Mouse (Mus musculus) testis, adult 2 months (tissue): ENCODE data around the gene Isyna1. TPM values are rescaled to one million over a fixed set of nuclear protein-coding genes. Genes with fewer than 3 reads are reported as not detected.
"Not testable (repeated sequence)": the region's sequence is repeated elsewhere in the genome, so short reads cannot be mapped to it uniquely, and the experiment has no call there.

Source experiments
- H3K27ac ChIP-seq: fragments of 200-500 bp; 2 replicates; pipeline ENCODE4 v1.5.1; 2012; ENCODE audit warnings: low read depth, low read length; ENCODE audit not compliant: control insufficient read depth, insufficient read depth
- H3K27me3 ChIP-seq: fragments of 200-500 bp; 2 replicates; pipeline ENCODE4 v1.6.1; 2012; ENCODE audit warnings: mild to moderate bottlenecking, low read length, moderate library complexity; ENCODE audit not compliant: control insufficient read depth, insufficient read depth
- H3K36me3 ChIP-seq: fragments of 200-500 bp; 2 replicates; pipeline ENCODE4 v1.6.1; 2012; ENCODE audit warnings: mild to moderate bottlenecking, low read length; ENCODE audit not compliant: control insufficient read depth, insufficient read depth
- H3K4me1 ChIP-seq: fragments of 200-500 bp; 2 replicates; pipeline ENCODE4 v1.6.1; 2012; ENCODE audit warnings: low read length; ENCODE audit not compliant: control insufficient read depth, insufficient read depth
- H3K4me3 ChIP-seq: fragments of 200-500 bp; 2 replicates; pipeline ENCODE4 v1.5.1; 2012; ENCODE audit warnings: low read depth, mild to moderate bottlenecking, low read length, moderate library complexity, mixed read lengths; ENCODE audit not compliant: control insufficient read depth
- CTCF ChIP-seq: fragments of 200-500 bp; IDR thresholded peaks from 2 replicates; pipeline ENCODE4 v1.5.1; 2012; ENCODE audit warnings: low read depth, mild to moderate bottlenecking, inconsistent platforms, low read length, moderate library complexity; ENCODE audit not compliant: control insufficient read depth, insufficient read depth, insufficient replicate concordance
- POLR2A ChIP-seq: fragments of 200-500 bp; IDR thresholded peaks from 2 replicates; pipeline ENCODE4 v1.6.1; 2012; ENCODE audit warnings: low read depth, mild to moderate bottlenecking, inconsistent platforms, low read length, moderate library complexity; ENCODE audit not compliant: control insufficient read depth
- polyA plus RNA-seq: library from polyadenylated mRNA; depleted of rRNA; stranded (reverse); fragments of >200 nt; gene quantifications from 2 replicates; pipeline ENCODE4 v1.2.3, GENCODE M21; 2012

The Isyna1 gene
- polyA plus RNA-seq, 1 experiment: 561 TPM

DNA sequence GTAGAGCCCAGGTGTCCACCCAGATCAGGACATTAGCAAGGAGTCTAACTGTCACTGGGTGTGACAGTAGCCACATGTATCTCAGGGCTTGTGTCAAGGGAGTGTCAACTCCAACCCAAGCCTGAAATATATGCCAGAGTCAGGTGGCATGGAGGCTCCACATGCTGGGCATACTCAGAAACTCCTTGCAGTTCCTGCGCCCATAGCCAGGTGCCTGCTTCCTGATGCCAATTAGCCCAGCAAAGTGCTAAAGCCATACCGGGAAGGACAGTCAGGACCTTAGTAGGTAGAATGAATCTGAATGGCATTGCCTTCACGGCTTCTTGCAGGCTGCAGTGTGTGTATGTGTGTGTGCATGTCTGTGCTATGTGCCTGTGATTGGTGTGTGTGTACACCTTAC lies 17.0 kb upstream of the Isyna1 start:
- Histone ChIP-seq H3K36me3 (peaks cover 2% of the 10 kb centered on the region), H3K27me3 (no peaks in the 10 kb centered on the region), H3K4me1 (no peaks in the 10 kb centered on the region), H3K27ac (no peak overlapping the region), H3K4me3 (peak overlapping the region; percentile 61)
- TF ChIP-seq POLR2A: no peak
- no peak for TF ChIP-seq CTCF

DNA sequence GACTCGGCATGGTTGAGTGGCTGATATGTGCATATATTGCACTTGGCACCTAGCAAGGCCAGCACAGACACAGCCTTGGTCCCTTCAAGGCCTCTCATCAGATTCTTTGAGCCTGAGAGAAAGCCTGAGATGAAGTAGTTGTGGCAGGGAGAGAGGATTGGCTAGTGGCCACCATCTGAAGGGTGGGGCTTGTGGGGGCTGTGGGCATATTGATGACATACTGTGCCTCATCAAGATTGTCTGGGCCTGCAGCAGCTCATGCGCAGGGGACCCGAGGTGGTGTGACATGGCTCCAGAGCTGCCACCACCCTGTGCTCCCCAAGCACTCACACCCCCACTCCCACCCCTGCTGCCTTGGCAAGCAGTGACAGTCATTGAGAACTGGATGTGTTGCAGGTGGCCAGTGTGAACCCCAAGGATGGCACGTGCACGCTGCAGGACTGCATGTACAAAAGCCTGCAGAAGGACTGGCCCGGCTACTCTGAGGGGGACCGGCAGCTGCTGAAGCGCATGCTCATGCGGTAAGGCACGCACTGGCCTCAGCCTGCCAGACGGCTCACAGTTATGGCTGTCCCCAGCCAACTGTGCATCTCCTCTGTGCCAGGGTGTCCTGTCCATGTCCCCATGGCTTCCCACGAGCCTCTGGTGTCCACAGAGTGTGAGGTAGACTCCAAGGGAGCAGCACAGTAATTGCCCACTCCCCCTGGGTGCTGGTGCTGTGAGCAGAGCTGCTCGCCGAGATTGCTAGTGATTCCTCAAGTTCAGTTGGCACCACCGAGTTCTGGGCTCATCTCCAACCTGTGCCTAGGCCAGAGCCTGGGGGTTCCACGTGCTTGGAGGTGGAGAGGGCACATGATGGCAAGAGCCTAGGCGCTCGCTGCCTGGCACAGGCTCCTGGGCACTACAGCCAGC lies 10.4 kb upstream of the Isyna1 start:
- no peaks in the 10 kb centered on the region; the same call in none of the 2 replicates for H3K36me3 ChIP-seq

DNA sequence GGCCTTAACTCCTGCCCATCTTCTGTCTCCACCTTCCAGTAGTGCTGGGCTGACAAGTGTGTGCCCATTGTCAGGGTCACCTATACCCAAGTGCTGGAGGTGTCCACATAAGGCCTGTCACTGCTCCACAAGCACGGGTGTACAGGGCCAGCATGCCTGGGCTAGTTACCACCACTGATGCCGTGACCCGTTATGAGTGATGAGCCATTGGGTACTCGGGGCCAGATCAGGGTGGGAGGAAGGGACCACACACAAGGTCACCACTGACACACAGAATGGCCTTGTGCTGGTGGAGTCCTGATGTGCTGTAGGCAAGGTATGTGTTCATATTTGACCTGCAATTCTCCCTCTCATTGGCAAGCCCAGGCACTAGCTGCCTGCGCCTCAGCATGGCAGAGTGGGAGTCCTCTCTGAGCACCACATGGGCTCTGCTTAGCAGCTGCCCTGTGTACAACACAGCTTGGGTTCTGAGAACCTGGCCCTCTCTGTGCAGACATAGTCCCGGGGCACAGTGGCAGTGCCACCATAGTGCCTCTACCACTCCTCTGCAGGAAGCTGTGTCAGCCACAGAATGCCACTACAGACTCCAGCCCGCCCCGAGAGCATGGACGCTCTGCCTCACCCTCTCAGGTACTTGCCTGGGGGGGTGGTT lies 9.4 kb upstream of the Isyna1 start:
- no peak overlapping the region for H3K4me3 ChIP-seq
- H3K27ac ChIP-seq: no peak overlapping the region
- TF ChIP-seq CTCF: no peak
- TF ChIP-seq POLR2A: no peak
- no peaks in the 10 kb centered on the region; the same call in none of the 2 replicates for H3K36me3 ChIP-seq
- no peaks in the 10 kb centered on the region; the same call in 1 of the 2 replicates for H3K4me1 ChIP-seq
- no peaks in the 10 kb centered on the region for H3K27me3 ChIP-seq

More for the DNA sequence above, 10.4 kb upstream of the Isyna1 start:
- Histone ChIP-seq H3K4me1 (no peaks in the 10 kb centered on the region; the same call in 1 of the 2 replicates), H3K27ac (no peak overlapping the region), H3K4me3 (no peak overlapping the region), H3K27me3 (no peaks in the 10 kb centered on the region)
- TF ChIP-seq POLR2A (no peak), CTCF (no peak)

DNA sequence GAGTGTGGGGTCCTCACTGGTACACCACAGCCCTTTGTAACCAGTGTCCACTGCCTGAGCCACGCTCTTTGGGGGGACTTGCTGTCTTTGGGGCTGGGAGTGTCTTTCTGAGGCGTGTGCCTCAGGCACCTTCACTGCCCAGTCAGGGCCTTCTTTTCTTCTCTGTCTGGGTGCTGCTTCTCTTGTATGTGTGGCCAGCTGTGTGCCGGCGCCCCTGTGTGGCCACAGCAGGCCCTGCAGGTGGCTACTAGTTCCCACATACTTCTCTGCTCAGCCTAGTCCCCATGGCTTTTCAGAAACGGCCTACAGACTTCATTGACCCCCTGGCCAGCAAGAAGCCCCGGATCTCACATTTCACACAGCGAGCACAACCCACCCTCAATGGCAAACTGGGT lies 8.9 kb upstream of the Isyna1 start:
- no peak for TF ChIP-seq POLR2A
- peak; percentile 67; the same call in 1 of the 2 replicates for TF ChIP-seq CTCF

DNA sequence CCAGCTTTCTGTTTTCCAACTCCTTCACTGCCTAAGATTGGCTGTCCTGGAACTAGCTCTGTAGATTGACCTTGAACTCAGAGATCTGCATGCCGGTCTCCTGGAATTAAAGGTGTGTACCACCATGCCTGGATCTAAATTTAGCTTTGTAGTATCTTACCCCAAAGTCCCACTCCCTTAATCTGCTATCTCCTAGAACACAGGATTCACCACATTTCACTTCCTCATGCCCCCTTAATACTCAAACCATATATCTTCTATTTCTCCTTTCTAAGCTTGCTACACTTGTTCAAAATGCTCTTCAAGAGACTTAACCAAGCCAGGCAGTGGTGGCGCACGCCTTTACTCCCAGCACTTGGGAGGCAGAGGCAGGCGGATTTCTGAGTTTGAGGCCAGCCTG lies 6.2 kb upstream of the Isyna1 start:
- H3K4me1 ChIP-seq, H3K27ac ChIP-seq, H3K36me3 ChIP-seq, H3K4me3 ChIP-seq, H3K27me3 ChIP-seq: not testable (repeated sequence)

More for the DNA sequence above, 8.9 kb upstream of the Isyna1 start:
- Histone ChIP-seq H3K4me1 (no peaks in the 10 kb centered on the region; the same call in 1 of the 2 replicates), H3K27ac (no peak overlapping the region), H3K27me3 (no peaks in the 10 kb centered on the region), H3K36me3 (no peaks in the 10 kb centered on the region; the same call in none of the 2 replicates), H3K4me3 (no peak overlapping the region)

DNA sequence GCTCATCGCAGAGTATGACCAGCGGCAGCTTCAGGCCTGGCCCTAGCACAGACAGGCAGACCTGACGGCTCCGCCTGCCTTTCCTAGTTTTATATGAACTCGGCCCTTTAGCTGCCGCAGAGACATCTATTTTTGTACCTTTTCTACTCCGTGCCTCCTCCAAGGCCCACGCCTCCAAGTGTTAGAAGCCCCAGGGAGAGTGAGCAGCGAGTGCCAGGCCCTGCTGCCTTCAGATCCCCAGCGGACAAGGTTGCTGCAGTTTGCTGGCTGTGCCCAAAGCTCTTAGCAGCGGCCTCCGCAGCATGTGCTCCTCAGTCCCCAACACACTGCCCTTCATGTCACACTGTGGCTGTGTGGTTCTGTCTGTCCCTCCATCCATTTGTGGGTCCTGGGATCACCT lies 2.6 kb upstream of the Isyna1 start:
- H3K36me3 ChIP-seq: no peaks in the 10 kb centered on the region

DNA sequence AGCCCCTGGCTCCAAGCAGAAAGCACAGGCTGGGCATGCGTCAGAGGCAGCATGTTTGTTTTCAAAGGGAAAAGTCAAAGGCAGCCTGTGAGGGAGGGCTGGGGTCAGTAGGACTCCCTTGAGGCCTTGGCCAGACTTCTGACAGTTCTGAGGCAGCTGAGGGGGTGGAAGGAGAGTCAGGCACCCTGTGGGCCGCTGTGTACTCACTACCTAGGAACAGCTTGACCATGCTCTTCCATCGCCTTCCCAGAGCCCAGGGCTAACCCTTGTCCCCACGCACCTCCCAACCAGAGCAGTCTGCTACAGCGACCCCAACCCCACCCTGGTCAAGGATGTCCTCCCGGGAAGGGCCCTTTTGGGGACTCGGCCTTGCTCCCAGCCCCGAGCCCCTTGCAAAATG lies 1.0 kb upstream of the Isyna1 start:
- TF ChIP-seq POLR2A (no peak), CTCF (no peak)
- H3K27ac ChIP-seq: peak overlapping the region; percentile 91
- H3K4me1 ChIP-seq: peaks cover 44% of the 10 kb centered on the region
- H3K4me3 ChIP-seq: peak overlapping the region; percentile 94
- no peaks in the 10 kb centered on the region for H3K27me3 ChIP-seq
- no peaks in the 10 kb centered on the region for H3K36me3 ChIP-seq

More for the DNA sequence above, 2.6 kb upstream of the Isyna1 start:
- TF ChIP-seq CTCF: no peak
- 0 out of 2 replicates have a peak, but pooled peaks have one; percentile 4 for TF ChIP-seq POLR2A
- Histone ChIP-seq H3K4me1 (peaks cover 29% of the 10 kb centered on the region), H3K27me3 (no peaks in the 10 kb centered on the region), H3K4me3 (no peak overlapping the region), H3K27ac (no peak overlapping the region)
